Mouse (Mus musculus) activated CD4-positive, CD25-positive, alpha-beta regulatory T cell, adult 9 weeks (primary cell): ENCODE results near the gene Itga8. TPM values are rescaled to one million over a fixed set of nuclear protein-coding genes. Genes with fewer than 3 reads are reported as not detected.

Experiments used
- polyA plus RNA-seq: library from polyadenylated mRNA; unstranded; fragments of 100-300 nt; shearing (Covaris generic); gene quantifications from one replicate; pipeline ENCODE4 v1.2.1, GENCODE M21; 2017

Gene Itga8
- not detected for polyA plus RNA-seq

DNA sequence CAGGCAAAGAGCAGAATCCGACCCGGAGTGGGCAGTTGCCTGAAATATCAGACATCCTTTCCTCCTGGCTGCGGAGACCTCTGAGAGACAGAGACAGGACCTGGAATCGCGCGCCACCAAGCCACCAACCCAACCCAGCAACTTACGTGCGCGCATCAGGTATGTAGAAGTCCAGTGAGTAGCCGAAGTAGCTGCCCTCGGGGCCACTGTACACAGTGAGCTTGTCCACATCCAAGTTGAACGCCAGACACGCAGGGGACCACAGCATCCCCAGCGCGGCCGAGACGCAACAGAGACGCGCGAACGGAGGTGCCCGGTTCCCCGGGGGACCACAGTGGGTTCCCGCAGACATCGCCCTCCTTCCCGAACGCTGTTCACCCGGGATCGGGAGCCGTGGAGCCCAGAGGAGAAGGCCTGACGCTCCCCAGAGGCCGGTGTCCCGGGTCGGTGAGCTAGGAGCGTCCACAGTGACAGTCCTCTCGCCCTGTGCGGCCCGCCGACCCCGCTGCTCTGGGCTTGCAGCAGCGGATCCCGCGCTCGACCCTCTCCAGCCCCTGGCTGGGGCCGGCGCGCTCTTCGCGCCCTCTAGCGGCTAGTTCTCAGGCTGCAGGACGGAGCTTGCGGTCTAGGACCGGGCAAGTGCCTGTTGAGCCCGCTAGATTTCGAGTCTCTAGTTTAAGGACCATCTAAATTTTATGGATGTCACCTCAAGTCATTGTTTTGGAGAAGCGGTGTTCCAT lies at the start of gene Itga8:
Gene Itga8 (minus strand): TSS at position 492 of the 740 bp plus-strand sequence.

Other genes with a start within 250 kb of the Itga8 start
- 53.6 TPM for gene Mindy3, start 117.5 kb upstream of the Itga8 start, polyA plus RNA-seq